Mouse (Mus musculus) midbrain, embryonic 11.5 days (tissue): ENCODE data around the gene Wdr54. TPM values are rescaled to one million over a fixed set of nuclear protein-coding genes. Genes with fewer than 3 reads are reported as not detected.

ENCODE experiments used
- ATAC-seq: fragments of 200-750 bp; cut with Nextera tagmentation; 2 replicates; pipeline ENCODE4 v1.8.0; 2017; ENCODE audit warnings: moderate TSS enrichment, moderate library complexity; ENCODE audit not compliant: low FRiP score
- DNase-seq: peaks from one replicate; pipeline ENCODE4 v3.0.0; 2015; ENCODE audit warnings: low spot score; ENCODE audit errors: missing footprints
- H3K27ac ChIP-seq: fragments of 300-500 bp; sonication (generic); 2 replicates; pipeline ENCODE4 v1.5.1; 2014; ENCODE audit warnings: low read depth, low read length
- H3K27me3 ChIP-seq: fragments of 300-500 bp; sonication (generic); 2 replicates; pipeline ENCODE4 v1.6.1; 2014; ENCODE audit warnings: mild to moderate bottlenecking, low read length, moderate library complexity, mixed read lengths; ENCODE audit not compliant: control insufficient read depth, insufficient read depth
- H3K36me3 ChIP-seq: fragments of 300-500 bp; sonication (generic); 2 replicates; pipeline ENCODE4 v1.6.1; 2014; ENCODE audit warnings: mild to moderate bottlenecking, low read length, moderate library complexity, mixed read lengths; ENCODE audit not compliant: control insufficient read depth, insufficient read depth
- H3K4me1 ChIP-seq: fragments of 300-500 bp; sonication (generic); 2 replicates; pipeline ENCODE4 v1.6.1; 2014; ENCODE audit warnings: low read length; ENCODE audit not compliant: control insufficient read depth, insufficient read depth
- H3K4me2 ChIP-seq: fragments of 300-500 bp; sonication (generic); 2 replicates; pipeline ENCODE4 v1.6.1; 2014; ENCODE audit warnings: mild to moderate bottlenecking, moderate library complexity
- H3K4me3 ChIP-seq: fragments of 300-500 bp; sonication (generic); 2 replicates; pipeline ENCODE4 v1.5.1; 2014; ENCODE audit warnings: low read depth, low read length
- H3K9ac ChIP-seq: fragments of 300-500 bp; sonication (generic); 2 replicates; pipeline ENCODE4 v1.6.1; 2014; ENCODE audit warnings: low read length
- H3K9me3 ChIP-seq: fragments of 300-500 bp; sonication (generic); 2 replicates; pipeline ENCODE4 v1.6.1; 2016; ENCODE audit warnings: low read length; ENCODE audit not compliant: control insufficient read depth
- WGBS: fragments of 180-500 bp; shearing (Covaris S2); extraction: QIAGEN DNeasy Blood & Tissue Kit; methylation state at CpG from one replicate; pipeline ENCODE4 v1.1.7; 2014; 5-methylcytosine and 5-hydroxymethylcytosine counted together
- polyA plus RNA-seq: library from polyadenylated mRNA; unstranded; fragments of >200 nt; fragmentation: Nextera tagmentation; extraction: Ambion mirVana; gene quantifications from 2 replicates; pipeline ENCODE4 v1.2.1, GENCODE M21; 2014

Gene Wdr54
- polyA plus RNA-seq, 1 experiment from 2014 or later: 13.7 TPM

GRCm38 (mm10) chr6:83125331-83125730, 30.9 kb downstream of the Wdr54 start, which contains the start of gene Ino80b:
Ino80b (minus strand) TSS chr6:83125431.
- Histone ChIP-seq H3K4me3 (peak within 1 kb of the TSS; percentile 72), H3K9me3 (no peaks in the 10 kb centered on the region), H3K9ac (peak within 1 kb of the TSS; percentile 80), H3K4me1 (peaks cover 27% of the 10 kb centered on the region), H3K27me3 (no peaks in the 10 kb centered on the region), H3K4me2 (peak within 1 kb of the TSS; percentile 85), H3K36me3 (no peaks in the 10 kb centered on the region), H3K27ac (peak within 1 kb of the TSS; percentile 48; the same call in 1 of the 2 replicates)
- no peak for DNase-seq
- ATAC-seq: no peak
- WGBS: 30% methylated on average over 5 of the region's 5 CpGs

- no peaks in the 10 kb centered on the region for H3K36me3 ChIP-seq
- peak overlapping the region; percentile 72 for H3K4me3 ChIP-seq
- H3K27ac ChIP-seq: peak overlapping the region; percentile 48; the same call in 1 of the 2 replicates
- peak overlapping the region; percentile 80 for H3K9ac ChIP-seq
- peaks cover 32% of the 10 kb centered on the region for H3K4me1 ChIP-seq
- WGBS: under 1% methylated on average over 30 of the region's 30 CpGs
- H3K9me3 ChIP-seq: no peaks in the 10 kb centered on the region
- DNase-seq (peak; percentile 99), ATAC-seq (peak; percentile 1; the same call in 1 of the 2 replicates)
- H3K27me3 ChIP-seq: no peaks in the 10 kb centered on the region
- H3K4me2 ChIP-seq: peak overlapping the region; percentile 85
Observed at GRCm38 (mm10) chr6:83124851-83125312, 31.3 kb downstream of the Wdr54 start.

- Histone ChIP-seq H3K4me3 (peak overlapping the region; percentile 79; the same call in 1 of the 2 replicates), H3K36me3 (no peaks in the 10 kb centered on the region; the same call in 1 of the 2 replicates), H3K27me3 (no peaks in the 10 kb centered on the region), H3K4me2 (peak overlapping the region; percentile 98), H3K27ac (no peak overlapping the region), H3K4me1 (peaks cover 36% of the 10 kb centered on the region), H3K9ac (no peak overlapping the region), H3K9me3 (no peaks in the 10 kb centered on the region)
- WGBS: 86% methylated on average over 5 of the region's 5 CpGs
- no peak for ATAC-seq
- DNase-seq: no peak
Observed at GRCm38 (mm10) chr6:83122961-83123360, 33.2 kb downstream of the Wdr54 start.

- Histone ChIP-seq H3K4me3 (peak overlapping the region; percentile 79), H3K4me1 (peaks cover 36% of the 10 kb centered on the region), H3K9me3 (no peaks in the 10 kb centered on the region), H3K36me3 (no peaks in the 10 kb centered on the region; the same call in 1 of the 2 replicates), H3K27me3 (no peaks in the 10 kb centered on the region), H3K9ac (peak overlapping the region; percentile 98), H3K27ac (peak overlapping the region; percentile 97), H3K4me2 (peak overlapping the region; percentile 98)
- WGBS: 3% methylated on average over 46 of the region's 52 CpGs
- DNase-seq: no peak
- no peak for ATAC-seq
Observed at GRCm38 (mm10) chr6:83121863-83122710, 34.1 kb downstream of the Wdr54 start.

GRCm38 (mm10) chr6:83120930-83121862, 35.0 kb downstream of the Wdr54 start, which contains the start of gene Wbp1:
Wbp1 (minus strand) TSS chr6:83121559.
- H3K4me3 ChIP-seq: peak within 1 kb of the TSS; percentile 79
- no peaks in the 10 kb centered on the region for H3K27me3 ChIP-seq
- under 1% methylated on average over 38 of the region's 38 CpGs for WGBS
- peak within 1 kb of the TSS; percentile 98 for H3K4me2 ChIP-seq
- peak within 1 kb of the TSS; percentile 98 for H3K9ac ChIP-seq
- peak; percentile 94 for ATAC-seq
- no peaks in the 10 kb centered on the region for H3K9me3 ChIP-seq
- peak within 1 kb of the TSS; percentile 97 for H3K27ac ChIP-seq
- DNase-seq: peak; percentile 97
- peaks cover 39% of the 10 kb centered on the region for H3K4me1 ChIP-seq
- H3K36me3 ChIP-seq: no peaks in the 10 kb centered on the region; the same call in 1 of the 2 replicates

- DNase-seq: no peak
- peaks cover 40% of the 10 kb centered on the region for H3K4me1 ChIP-seq
- H3K27ac ChIP-seq: no peak overlapping the region; the same call in 1 of the 2 replicates
Observed at GRCm38 (mm10) chr6:83119734-83120051, 36.5 kb downstream of the Wdr54 start.

GRCm38 (mm10) chr6:83118825-83119733, 37.1 kb downstream of the Wdr54 start:
- no peak overlapping the region for H3K9ac ChIP-seq
- H3K4me3 ChIP-seq: no peak overlapping the region
- H3K27ac ChIP-seq: no peak overlapping the region; the same call in 1 of the 2 replicates
- no peaks in the 10 kb centered on the region for H3K9me3 ChIP-seq
- no peak overlapping the region for H3K4me2 ChIP-seq
- DNase-seq (no peak), ATAC-seq (no peak)
- H3K36me3 ChIP-seq: no peaks in the 10 kb centered on the region; the same call in 1 of the 2 replicates
- H3K27me3 ChIP-seq: no peaks in the 10 kb centered on the region
- WGBS: 85% methylated on average over 14 of the region's 14 CpGs
- H3K4me1 ChIP-seq: peaks cover 39% of the 10 kb centered on the region

More at GRCm38 (mm10) chr6:83119734-83120051, 36.5 kb downstream of the Wdr54 start:
- H3K9ac ChIP-seq: peak overlapping the region; percentile 96
- ATAC-seq: no peak
- H3K9me3 ChIP-seq: no peaks in the 10 kb centered on the region
- WGBS: 70% methylated on average over 7 of the region's 7 CpGs
- peak overlapping the region; percentile 98 for H3K4me2 ChIP-seq
- no peaks in the 10 kb centered on the region; the same call in 1 of the 2 replicates for H3K36me3 ChIP-seq
- H3K27me3 ChIP-seq: no peaks in the 10 kb centered on the region
- peak overlapping the region; percentile 79; the same call in 1 of the 2 replicates for H3K4me3 ChIP-seq

- Histone ChIP-seq H3K9me3 (no peaks in the 10 kb centered on the region), H3K9ac (no peak overlapping the region), H3K27me3 (no peaks in the 10 kb centered on the region), H3K27ac (no peak overlapping the region), H3K36me3 (no peaks in the 10 kb centered on the region; the same call in 1 of the 2 replicates), H3K4me2 (no peak overlapping the region), H3K4me3 (no peak overlapping the region), H3K4me1 (peaks cover 35% of the 10 kb centered on the region)
- no peak for DNase-seq
- no peak for ATAC-seq
- 88% methylated on average over 11 of the region's 11 CpGs for WGBS
Observed at GRCm38 (mm10) chr6:83118369-83118768, 37.8 kb downstream of the Wdr54 start.
